Mouse (Mus musculus) stomach, postnatal 0 days (tissue): ENCODE results near the gene Nfe2l2. TPM values are rescaled to one million over a fixed set of nuclear protein-coding genes. Genes with fewer than 3 reads are reported as not detected.

ENCODE experiments used
- ATAC-seq: fragments of 200-750 bp; cut with Nextera tagmentation; 2 replicates; pipeline ENCODE4 v1.8.0; 2017; ENCODE audit not compliant: low FRiP score, low TSS enrichment
- DNase-seq: peaks from one replicate; pipeline ENCODE4 v3.0.0-alpha.2; 2016; ENCODE audit warnings: low spot score
- H3K27ac ChIP-seq: fragments of 300-500 bp; sonication (generic); replicated peaks from 2 replicates; pipeline ENCODE4 v1.5.1; 2014; ENCODE audit warnings: mild to moderate bottlenecking, control low read depth
- H3K27me3 ChIP-seq: fragments of 300-500 bp; sonication (generic); 2 replicates; pipeline ENCODE4 v1.6.1; 2014; ENCODE audit warnings: low read length; ENCODE audit not compliant: control insufficient read depth, insufficient read depth
- H3K36me3 ChIP-seq: fragments of 300-500 bp; sonication (generic); 2 replicates; pipeline ENCODE4 v1.6.1; 2014; ENCODE audit warnings: low read length, mixed read lengths; ENCODE audit not compliant: control insufficient read depth, insufficient read depth
- H3K4me1 ChIP-seq: fragments of 300-500 bp; sonication (generic); replicated peaks from 2 replicates; pipeline ENCODE4 v1.6.1; 2014; ENCODE audit warnings: antibody characterized with exemption; ENCODE audit not compliant: control insufficient read depth, insufficient read depth
- H3K4me2 ChIP-seq: fragments of 300-500 bp; sonication (generic); replicated peaks from 2 replicates; pipeline ENCODE4 v1.6.1; 2014; ENCODE audit warnings: low read depth, mild to moderate bottlenecking, control low read depth, moderate library complexity
- H3K4me3 ChIP-seq: fragments of 300-500 bp; sonication (generic); 2 replicates; pipeline ENCODE4 v1.5.1; 2014; ENCODE audit warnings: low read depth, low read length, control low read depth
- H3K9ac ChIP-seq: fragments of 300-500 bp; sonication (generic); 2 replicates; pipeline ENCODE4 v1.6.1; 2014; ENCODE audit warnings: mild to moderate bottlenecking, low read length, control low read depth, mixed read lengths
- H3K9me3 ChIP-seq: fragments of 300-500 bp; sonication (generic); 2 replicates; pipeline ENCODE4 v1.6.1; 2016; ENCODE audit warnings: low read length; ENCODE audit not compliant: control insufficient read depth
- CTCF ChIP-seq: IDR thresholded peaks from 2 replicates; pipeline ENCODE4 v1.5.1; 2016; ENCODE audit warnings: antibody characterized with exemption, low read depth, mild to moderate bottlenecking, moderate library complexity
- EP300 ChIP-seq: optimal IDR thresholded peaks from 2 replicates; pipeline ENCODE3; 2016; ENCODE audit warnings: antibody characterized with exemption
- WGBS: fragments of 180-500 bp; shearing (Covaris S2); extraction: QIAGEN DNeasy Blood & Tissue Kit; methylation state at CpG from one replicate; pipeline ENCODE4 v1.1.7; 2014; 5-methylcytosine and 5-hydroxymethylcytosine counted together
- polyA plus RNA-seq: library from polyadenylated mRNA; unstranded; fragments of >200 nt; fragmentation: Nextera tagmentation; extraction: Ambion mirVana; gene quantifications from 2 replicates; pipeline ENCODE4 v1.2.1, GENCODE M21; 2015

The Nfe2l2 gene
- polyA plus RNA-seq, 1 experiment from 2014 or later, result 125 TPM

GRCm38 (mm10) chr2:75705162-75705752 lies 816 bp upstream of the Nfe2l2 start:
- Histone ChIP-seq H3K4me2 (peak overlapping the region; percentile 79), H3K27me3 (no peaks in the 10 kb centered on the region), H3K27ac (peak overlapping the region; percentile 100), H3K36me3 (no peaks in the 10 kb centered on the region), H3K4me1 (no peaks in the 10 kb centered on the region; the same call in 1 of the 2 replicates), H3K9me3 (no peaks in the 10 kb centered on the region), H3K9ac (peak overlapping the region; percentile 99), H3K4me3 (peak overlapping the region; percentile 85)
- DNase-seq (no peak), ATAC-seq (no peak)
- TF ChIP-seq CTCF (no peak), EP300 (no peak)
- WGBS, result 10% methylated on average over 19 of the region's 19 CpGs

GRCm38 (mm10) chr2:75703375-75704181 lies 863 bp downstream of the Nfe2l2 start:
- Histone ChIP-seq H3K4me1 (no peaks in the 10 kb centered on the region; the same call in 1 of the 2 replicates), H3K4me3 (peak overlapping the region; percentile 85), H3K4me2 (peak overlapping the region; percentile 79), H3K27me3 (no peaks in the 10 kb centered on the region), H3K9ac (peak overlapping the region; percentile 99), H3K27ac (peak overlapping the region; percentile 100), H3K36me3 (no peaks in the 10 kb centered on the region), H3K9me3 (no peaks in the 10 kb centered on the region)
- peak; percentile 60 for ATAC-seq
- WGBS, result under 1% methylated on average over 60 of the region's 62 CpGs
- no peak; the same call in 1 of the 2 replicates for TF ChIP-seq CTCF
- TF ChIP-seq EP300, result peak; percentile 89
- DNase-seq, result peak; percentile 91

DNA sequence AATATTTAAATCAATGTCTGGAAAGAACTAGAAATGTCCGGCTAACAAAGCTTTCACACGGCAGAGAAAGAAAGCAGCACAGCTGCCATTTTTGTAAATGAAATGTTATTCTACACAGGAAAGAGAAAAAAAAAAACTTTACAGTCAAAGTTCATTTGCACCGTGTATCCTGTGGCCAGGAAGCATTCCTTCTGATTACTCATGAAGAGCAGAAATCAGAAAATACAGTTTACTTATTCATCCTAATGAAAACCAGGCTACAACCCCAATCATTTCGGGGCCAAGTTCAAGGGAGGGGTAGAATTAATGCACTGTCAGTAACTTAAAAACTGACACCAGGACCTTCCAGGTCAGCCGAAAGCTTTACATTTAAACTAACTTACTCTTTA lies 1.9 kb downstream of the Nfe2l2 start:
- no peaks in the 10 kb centered on the region for H3K27me3 ChIP-seq
- H3K4me3 ChIP-seq, result peak overlapping the region; percentile 85
- WGBS, result 3% methylated on average over 5 of the region's 5 CpGs
- H3K9me3 ChIP-seq, result no peaks in the 10 kb centered on the region
- DNase-seq (no peak), ATAC-seq (no peak)
- H3K27ac ChIP-seq, result peak overlapping the region; percentile 100
- peak overlapping the region; percentile 99 for H3K9ac ChIP-seq
- no peak for TF ChIP-seq EP300
- TF ChIP-seq CTCF, result no peak
- H3K4me2 ChIP-seq, result peak overlapping the region; percentile 79
- H3K36me3 ChIP-seq, result no peaks in the 10 kb centered on the region; the same call in 1 of the 2 replicates
- H3K4me1 ChIP-seq, result no peaks in the 10 kb centered on the region; the same call in 1 of the 2 replicates

- peak overlapping the region; percentile 99 for H3K9ac ChIP-seq
- no peaks in the 10 kb centered on the region; the same call in 1 of the 2 replicates for H3K36me3 ChIP-seq
- peak overlapping the region; percentile 79 for H3K4me2 ChIP-seq
- no peaks in the 10 kb centered on the region; the same call in 1 of the 2 replicates for H3K4me1 ChIP-seq
- H3K4me3 ChIP-seq, result peak overlapping the region; percentile 85
- ATAC-seq (no peak), DNase-seq (no peak)
- 33% methylated on average over 9 of the region's 9 CpGs for WGBS
- no peaks in the 10 kb centered on the region for H3K9me3 ChIP-seq
- no peaks in the 10 kb centered on the region for H3K27me3 ChIP-seq
- TF ChIP-seq EP300 (no peak), CTCF (no peak)
- peak overlapping the region; percentile 100 for H3K27ac ChIP-seq
These were observed 2.4 kb downstream of the Nfe2l2 start for GRCm38 (mm10) chr2:75701822-75702587.

- no peaks in the 10 kb centered on the region for H3K9me3 ChIP-seq
- no peak for TF ChIP-seq CTCF
- H3K4me3 ChIP-seq, result peak overlapping the region; percentile 85
- H3K4me2 ChIP-seq, result peak overlapping the region; percentile 79
- no peaks in the 10 kb centered on the region for H3K27me3 ChIP-seq
- DNase-seq (no peak), ATAC-seq (no peak)
- 53% methylated on average over 3 of the region's 3 CpGs for WGBS
- H3K27ac ChIP-seq, result peak overlapping the region; percentile 100
- H3K9ac ChIP-seq, result peak overlapping the region; percentile 99
- H3K36me3 ChIP-seq, result no peaks in the 10 kb centered on the region; the same call in 1 of the 2 replicates
- H3K4me1 ChIP-seq, result no peaks in the 10 kb centered on the region; the same call in none of the 2 replicates
These were observed 3.2 kb downstream of the Nfe2l2 start for GRCm38 (mm10) chr2:75701207-75701606.
